Mouse (Mus musculus): ENCODE results near the gene Foxr1. TPM values are rescaled to one million over a fixed set of nuclear protein-coding genes. Genes with fewer than 3 reads are reported as not detected.
"Not testable (repeated sequence)": the region's sequence is repeated elsewhere in the genome, so short reads cannot be mapped to it uniquely, and the experiment has no call there.

Foxr1 gene
- total RNA-seq, 2 experiments from 2014 or later = not detected

DNA sequence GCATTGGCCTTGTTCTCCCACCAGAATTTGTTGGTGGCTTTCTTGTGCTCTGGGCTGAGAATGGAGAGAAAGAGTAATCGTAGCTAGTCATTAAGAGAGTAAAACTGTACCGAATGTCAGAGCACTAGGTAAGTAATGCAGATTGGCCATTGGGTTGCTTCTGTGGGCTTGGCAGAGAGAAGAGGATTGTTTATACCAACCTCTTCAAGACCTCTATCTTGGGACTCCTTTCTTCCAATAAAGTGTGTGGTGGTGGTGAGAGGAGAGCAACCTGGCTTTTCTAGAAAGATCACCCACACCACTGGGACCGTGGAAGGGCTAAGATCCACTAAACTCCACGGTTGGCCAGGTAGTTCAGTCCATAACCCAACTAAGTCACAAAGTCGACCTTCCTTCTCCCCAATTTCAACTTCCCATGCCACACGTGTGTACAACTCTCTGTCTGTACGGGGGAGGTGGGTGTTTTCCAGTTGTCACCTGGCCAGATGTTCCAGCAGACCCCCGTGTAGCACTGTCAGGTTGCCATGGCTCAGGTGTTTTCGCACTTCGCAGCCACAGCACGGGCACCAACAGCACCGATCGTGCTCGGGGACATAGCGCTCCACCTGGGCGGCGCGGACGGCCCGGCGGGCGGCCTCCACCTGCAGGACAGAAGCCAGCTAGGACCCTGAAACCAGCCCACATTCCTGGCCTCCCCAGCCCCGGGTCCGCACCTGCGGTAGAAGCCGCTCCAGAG is 23.6 kb downstream of the Foxr1 start:
- DNase-seq (ENCODE audit: low spot score in 2 of 2) = no peak

DNA sequence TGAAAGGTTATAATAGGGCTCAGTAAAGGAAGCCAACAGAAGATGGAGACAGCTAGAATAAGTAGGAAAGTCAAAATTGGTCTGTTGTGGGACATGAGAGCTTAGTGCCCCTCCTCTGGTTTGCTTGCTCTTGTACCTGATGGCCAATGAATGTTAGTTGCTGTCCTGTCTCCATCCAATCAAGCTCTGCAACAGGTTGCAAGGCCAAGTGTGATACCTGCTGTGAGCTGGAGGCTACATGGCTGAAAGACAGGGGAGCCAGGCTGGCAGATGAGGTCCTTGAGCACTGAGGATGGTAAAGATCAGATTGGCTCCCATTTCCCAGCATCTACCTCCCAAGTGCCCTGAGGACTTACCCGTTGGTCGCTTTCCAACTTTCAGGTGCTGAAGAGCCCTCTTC is 28.2 kb downstream of the Foxr1 start:
- DNase-seq (ENCODE audit: low spot score in 2 of 2) = no peak

DNA sequence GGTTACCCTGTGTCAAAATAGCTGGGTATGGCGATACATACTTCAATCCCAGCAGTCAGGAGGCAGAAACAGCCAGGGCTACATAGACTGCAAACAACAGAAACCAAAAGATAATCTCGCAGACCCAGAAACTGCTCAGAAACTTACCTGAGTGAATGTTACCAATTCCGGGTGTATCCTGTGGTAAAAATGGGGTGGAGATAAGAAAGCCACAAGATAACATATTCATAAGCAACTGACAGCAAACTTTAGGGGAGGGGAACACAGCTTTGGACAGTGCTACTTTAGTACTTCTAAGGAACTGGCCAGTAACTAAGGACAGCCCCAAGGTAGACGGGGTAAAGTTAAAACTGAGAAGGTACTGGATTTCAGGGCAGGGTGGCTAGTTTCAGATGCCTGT is 28.6 kb downstream of the Foxr1 start:
- DNase-seq (ENCODE audit: low spot score in 2 of 2) = no peak

DNA sequence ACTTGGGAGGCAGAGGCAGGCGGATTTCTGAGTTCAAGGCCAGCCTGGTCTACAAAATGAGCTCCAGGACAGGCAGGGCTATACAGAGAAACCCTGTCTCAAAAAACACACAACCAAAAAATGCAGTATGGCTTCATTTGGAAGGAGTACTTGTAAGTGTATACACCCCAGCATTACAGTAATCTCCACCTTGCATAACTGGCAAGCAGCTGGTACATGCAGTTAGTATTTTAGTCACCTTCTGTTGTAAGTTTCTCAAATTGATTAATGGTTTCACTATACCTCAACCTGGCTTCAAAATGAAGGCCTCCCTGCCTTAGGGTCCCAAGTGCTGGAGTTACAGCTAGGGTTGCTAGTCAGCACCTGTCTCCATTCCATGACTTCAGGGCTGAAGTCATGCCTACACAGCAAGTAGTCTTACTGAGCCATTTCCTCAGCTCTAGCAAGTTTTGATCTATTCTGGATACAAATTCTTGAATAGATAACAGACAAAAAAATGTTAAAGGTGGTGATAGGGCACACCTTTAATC is 29.3 kb downstream of the Foxr1 start:
- DNase-seq (ENCODE audit: low spot score in 2 of 2) = no peak

DNA sequence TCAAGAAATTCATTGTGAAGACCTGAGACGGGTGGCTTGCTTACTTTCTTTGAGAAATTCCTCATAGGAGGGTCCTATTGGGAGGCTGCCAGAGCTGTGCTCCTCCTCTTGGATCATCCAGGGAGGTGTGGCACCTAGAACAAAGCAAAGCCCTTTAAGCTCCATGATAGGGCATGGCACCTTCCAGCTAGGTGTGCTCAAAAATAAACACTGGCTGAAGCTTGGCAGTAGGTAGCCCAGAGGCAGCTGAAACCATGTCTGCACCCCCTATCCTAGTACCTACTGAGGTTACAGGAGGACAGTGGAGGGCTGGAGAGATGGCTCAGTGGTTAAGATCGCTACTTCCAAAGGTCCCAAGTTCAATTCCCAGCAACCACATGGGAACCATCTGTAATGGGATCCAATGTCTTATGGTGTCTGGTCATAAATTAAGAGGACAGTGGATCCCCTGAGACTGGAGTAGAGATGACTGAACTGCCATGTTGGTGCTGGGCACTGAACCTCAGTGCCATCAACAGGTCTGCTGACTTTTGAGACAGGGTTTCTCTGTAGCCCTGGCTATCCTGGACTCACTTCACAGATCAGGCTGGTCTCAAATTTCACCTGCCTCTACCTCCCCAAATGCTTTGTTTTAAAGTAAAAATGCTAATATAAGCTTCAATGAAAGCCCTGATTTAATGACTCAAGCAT is 30.1 kb downstream of the Foxr1 start:
- DNase-seq (ENCODE audit: low spot score in 2 of 2) = no peak

DNA sequence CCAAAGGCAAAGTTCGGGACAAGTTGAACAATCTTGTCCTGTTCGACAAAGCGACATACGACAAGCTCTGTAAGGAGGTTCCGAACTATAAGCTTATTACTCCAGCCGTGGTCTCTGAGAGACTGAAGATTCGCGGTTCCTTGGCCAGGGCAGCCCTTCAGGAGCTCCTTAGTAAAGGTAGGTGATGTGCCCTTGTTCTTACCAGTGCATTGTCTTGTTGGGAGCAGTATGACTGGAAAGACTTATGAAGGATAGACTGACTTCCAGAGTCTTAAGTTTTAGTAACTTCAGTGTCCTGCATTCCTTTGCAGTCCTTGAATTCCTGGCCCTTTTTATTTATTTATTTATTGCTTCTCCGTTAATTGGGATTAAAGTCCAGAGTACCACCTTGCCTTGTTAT is 32.2 kb downstream of the Foxr1 start:
- not testable (repeated sequence) for DNase-seq (ENCODE audit: low spot score in 2 of 2)

DNA sequence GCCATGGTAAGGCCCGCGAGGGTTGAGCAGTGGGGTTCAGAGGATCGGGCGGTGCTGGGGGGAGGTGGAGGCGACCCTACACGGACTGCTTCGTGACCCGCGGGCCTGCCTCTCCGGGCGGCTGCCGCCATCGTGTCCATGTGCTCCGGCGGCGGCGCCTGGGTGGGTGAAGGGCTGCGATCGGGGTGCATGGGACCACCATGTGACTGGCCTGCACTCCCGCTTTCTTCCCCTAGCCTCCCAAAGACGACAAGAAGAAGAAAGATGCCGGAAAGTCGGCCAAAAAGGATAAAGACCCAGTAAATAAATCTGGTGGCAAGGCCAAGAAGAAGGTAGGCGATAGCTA is 33.2 kb downstream of the Foxr1 start:
- no peak for DNase-seq (ENCODE audit: low spot score in 2 of 2)

DNA sequence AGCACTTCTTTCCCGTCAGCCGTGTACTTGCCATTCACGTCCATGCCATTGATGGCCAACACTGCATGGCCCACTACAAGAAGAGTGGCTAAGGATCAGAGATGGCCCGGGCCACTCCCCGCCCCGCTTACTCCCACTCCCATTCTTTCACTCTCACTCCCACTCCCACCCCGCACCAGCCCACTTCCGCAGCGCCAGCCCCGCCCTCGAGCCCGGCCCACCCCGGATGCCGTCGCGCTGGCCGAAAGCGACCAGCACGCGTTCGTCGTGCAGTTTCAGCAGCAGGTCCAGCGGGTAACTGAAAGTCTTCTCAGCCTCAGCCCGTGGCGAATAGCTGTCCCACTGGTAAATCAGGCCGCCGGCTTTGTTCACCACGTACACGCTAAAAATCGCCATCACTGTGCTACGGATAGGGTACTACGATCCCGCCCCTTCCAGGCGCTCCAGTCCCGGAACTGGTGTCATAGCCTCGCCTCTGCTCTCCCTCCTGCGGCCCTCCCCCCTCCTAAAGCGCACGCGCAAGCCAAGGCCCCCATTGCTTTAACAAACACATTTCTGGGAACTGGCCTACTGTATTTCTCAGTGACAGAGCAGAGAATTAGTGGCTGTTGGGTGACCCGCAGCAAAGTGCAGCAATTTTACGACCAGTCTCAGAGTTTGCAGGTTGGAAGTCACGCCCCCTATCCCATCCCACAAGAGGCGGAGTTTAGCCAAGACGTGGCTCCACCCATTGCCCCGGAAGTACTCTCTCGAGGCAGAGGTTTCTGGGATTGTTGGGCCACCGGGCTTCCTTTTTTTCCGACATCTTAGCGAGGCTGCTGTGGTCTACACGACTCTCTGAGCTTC is 33.8 kb downstream of the Foxr1 start, which contains the start of the genes Rps25 and Trappc4:
TSS of gene Rps25 (plus strand) at position 234 of the 846 bp plus-strand sequence.
TSS of gene Trappc4 (minus strand) at position 695 of the 846 bp plus-strand sequence.
- peak; percentile 94 to 95 for DNase-seq (ENCODE audit: low spot score in 2 of 2)

DNA sequence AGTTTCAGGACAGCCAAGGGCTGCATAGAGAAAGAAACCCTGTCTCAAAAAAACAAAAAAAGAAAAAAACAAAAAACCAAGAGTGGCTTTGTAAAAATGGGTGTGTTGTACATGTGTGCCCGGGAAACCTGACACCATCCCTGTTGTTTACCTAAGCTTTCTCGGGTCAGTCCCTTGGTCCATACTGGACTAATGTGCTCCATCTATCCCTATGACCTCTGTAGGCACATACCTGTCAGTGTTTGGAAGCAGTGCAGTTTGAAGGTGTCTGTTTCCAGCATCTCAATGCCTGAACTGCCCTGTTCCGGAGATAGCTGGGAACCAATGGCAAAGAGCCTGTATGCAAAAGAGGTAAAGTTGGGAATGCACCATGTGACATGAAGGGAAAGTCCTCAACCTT is 35.9 kb downstream of the Foxr1 start:
- no peak for DNase-seq (ENCODE audit: low spot score in 2 of 2)

DNA sequence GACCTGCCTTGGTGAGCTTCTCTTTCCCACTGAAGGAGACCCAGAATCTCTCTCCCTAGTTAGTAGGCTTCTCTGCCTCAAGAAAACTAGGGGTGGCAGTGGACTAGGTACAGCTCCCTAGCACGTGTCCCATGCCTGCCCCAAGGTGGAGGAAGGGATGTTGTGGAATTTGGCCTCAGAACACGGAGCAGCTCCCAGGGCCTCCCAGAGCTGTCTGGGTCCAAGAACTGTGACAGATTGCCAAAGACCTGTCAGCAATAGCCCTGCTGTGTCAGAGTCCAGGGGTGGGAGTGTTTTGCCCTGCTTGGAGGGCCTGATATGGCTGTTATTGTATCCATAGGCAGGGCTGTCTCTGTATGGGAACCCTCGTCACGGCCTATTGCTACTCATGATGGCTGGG is 39.9 kb downstream of the Foxr1 start:
- DNase-seq (ENCODE audit: low spot score in 2 of 2) = no peak

DNA sequence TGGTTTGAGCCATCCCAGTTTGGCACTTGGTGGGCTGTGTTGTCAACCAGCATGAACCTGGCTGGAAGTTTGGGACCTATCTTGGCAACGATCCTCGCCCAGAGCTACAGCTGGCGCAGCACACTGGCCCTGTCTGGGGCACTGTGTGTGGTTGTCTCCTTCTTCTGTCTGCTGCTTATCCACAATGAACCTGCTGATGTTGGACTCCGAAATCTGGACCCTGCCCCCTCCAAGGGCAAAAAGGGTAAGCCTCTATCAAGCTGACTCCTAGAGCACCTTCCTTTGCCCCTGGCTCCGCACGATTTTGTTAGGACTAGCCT is 41.2 kb downstream of the Foxr1 start:
- no peak for DNase-seq (ENCODE audit: low spot score in 2 of 2)

DNA sequence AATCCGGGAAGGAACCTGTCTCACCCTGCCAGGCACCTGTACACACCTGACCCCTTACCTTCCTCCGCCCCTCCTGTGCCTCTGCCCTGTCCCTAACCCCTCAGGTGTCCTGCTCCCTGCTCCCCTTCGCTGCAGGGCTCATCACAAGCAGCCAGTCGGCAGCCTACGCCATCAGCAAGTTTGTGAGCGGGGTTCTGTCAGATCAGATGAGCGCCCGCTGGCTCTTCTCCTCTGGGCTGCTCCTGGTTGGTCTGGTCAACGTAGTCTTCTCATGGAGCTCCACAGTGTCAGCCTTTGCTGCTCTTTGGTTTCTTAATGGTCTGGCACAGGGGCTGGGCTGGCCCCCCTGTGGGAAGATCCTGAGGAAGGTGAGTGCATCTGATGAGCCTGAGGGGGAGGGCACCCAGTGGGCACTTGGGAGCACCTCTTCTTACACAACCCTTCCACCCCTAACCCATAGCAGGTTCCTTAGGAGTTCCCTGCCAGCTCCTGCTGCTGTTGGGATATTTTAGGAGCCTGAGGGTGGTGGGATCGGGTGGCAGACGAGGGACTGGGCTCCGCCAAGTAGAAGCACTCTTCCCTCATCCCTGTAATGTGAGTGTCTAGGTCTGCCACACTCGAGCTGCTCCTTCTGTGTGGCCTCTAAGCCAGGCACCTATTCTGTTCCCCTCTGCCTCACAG is 41.7 kb downstream of the Foxr1 start:
- DNase-seq (ENCODE audit: low spot score in 2 of 2) = no peak

DNA sequence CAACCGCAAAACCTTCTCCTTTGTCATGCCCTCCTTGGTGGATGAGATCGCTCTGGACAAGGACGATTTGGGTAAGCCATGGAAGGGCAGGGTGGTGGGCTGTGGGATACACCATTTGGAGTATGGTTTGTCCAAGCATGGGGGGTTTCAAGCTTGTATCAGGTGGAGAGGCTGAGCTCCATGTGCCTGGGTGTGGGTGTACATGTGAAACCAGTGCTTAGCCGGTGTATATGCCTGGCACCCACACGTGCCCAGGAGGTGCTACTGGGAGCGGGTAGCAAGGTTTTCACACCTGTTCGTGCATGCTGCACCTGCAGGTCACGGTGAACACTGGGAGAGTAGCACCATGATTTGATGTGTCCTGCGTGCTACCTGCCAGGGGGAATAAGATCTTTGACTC is 42.4 kb downstream of the Foxr1 start:
- DNase-seq (ENCODE audit: low spot score in 2 of 2) = no peak

DNA sequence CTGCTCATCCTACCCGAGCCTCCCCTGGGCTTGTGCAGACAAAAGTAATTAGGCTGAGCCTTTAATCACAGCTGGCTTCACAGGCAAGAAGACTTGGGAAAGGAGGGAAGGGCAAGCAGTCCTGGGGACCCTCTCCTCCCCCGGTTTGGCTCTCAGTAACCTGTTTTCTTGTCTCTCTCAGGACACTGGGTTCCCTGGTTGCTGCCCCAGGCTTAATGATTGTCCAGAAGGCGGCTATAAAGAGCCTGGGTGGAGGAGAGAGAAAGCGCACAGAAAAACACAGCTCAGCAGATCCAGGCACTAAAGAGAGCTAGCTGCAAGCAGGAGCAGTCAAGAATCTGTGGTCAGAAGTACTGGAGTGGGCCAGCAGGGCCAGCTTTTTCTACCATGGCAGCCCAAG is 42.8 kb downstream of the Foxr1 start:
- DNase-seq (ENCODE audit: low spot score in 2 of 2) = no peak

DNA sequence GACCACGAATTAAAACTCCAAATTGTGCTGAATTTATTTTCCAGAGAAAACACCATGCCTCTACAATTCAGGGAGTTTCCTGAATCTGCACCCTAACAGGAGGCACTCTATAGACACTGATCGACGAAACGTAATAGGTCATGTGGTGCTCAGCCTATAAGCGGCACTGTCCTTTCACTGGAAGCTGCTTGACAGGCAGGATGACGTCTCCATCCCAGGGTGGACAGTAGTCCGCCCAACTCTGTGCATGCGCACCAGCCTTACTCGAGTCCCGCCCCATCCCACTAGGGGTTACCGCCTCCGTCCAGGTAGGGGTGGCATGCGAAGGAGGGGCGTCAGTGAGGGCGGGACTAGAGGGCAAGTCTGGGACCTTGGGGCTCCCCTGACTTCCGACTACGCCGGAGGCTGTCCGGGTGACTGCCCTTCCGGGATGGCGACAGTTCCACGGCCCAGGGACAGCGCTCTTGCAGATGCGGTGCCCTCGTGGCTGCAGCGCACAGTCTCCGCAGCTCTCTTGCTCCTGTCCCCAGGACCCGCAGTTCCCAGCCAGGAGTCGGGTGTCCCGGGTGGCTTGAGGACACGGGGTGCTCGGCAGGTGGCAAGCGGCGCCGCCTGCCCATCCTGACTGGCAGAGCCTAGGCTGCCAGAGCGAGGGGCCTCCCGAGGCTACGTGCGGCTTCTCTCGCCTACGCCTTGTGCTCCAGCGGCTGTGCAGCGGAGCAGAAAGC is 44.1 kb downstream of the Foxr1 start, which contains the start of gene Slc37a4:
TSS of gene Slc37a4 (plus strand) at position 169 of the 728 bp plus-strand sequence.
- peak; percentile 86 to 96 for DNase-seq (ENCODE audit: low spot score in 2 of 2)

DNA sequence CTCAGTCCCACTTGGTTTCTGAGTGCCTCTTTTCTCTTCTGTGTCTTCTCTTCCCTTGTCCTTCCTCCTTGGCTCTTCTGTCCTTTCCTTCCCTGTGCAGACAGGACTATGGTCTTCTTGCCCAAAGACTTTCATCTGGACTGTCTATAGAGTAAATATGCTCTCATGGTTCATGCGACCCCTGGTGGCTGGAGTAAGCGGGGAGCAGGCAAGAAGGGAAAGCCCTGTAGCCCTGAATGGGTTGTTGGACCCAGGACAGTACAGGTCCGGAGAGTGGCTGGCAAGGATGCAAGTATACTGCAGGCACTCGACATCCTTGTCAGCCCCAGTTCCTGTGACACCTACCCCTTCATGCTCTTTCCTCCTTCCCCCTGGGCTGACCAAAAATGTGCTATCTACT is 49.5 kb downstream of the Foxr1 start:
- peak in 1 of 2 experiments; percentile 63 for DNase-seq (ENCODE audit: low spot score in 2 of 2)

DNA sequence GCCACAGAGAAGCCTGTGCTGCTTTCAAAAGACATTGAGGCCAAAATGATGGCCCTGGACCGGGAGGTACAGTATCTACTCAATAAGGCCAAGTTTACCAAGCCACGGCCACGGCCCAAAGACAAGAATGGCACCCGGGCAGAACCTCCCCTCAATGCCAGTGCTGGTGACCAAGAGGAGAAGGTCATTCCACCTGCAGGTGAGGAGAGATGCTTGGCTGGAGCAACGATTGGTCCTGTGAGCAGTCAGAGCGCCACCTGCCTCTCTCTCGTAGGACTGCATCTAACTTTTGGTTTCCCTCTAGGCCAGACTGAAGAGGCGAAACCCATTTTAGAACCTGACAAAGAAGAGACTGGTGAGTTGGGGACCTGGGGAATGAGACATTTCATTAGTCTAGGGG is 51.7 kb downstream of the Foxr1 start:
- no peak for DNase-seq (ENCODE audit: low spot score in 2 of 2)

DNA sequence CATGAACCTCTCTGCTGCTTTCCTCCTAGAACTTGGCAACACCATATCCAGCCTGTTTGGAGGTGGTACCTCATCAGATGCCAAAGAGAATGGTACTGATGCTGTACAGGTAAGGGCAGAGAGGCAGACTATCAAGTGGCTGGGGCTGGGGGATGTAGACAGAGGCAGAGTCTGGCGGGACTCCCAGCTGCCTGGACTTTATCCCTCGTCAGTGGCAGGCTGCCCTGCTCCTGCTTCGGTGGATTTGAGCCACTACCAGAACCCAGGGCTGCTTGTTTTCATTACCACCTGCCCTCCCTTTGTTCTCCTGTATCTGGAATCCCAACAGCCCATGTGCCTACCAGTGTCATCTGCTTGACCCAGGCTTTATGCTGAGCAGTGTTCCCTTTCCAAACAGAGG is 53.7 kb downstream of the Foxr1 start:
- no peak for DNase-seq (ENCODE audit: low spot score in 2 of 2)

DNA sequence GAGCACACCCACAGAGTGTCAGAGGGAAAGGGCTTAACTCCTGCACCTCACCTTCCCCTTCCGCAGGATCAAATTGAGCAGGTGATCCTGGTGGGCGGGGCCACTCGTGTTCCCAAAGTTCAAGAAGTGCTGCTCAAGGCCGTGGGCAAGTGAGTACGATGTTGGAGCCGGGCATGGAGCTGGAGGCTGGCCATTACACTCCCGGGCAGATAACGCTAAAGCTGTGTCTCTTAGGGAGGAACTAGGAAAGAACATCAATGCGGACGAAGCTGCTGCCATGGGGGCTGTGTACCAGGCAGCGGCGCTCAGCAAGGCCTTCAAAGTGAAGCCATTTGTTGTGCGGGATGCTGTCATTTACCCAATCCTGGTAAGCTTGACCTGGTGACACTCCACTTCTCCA is 56.3 kb downstream of the Foxr1 start:
- no peak for DNase-seq (ENCODE audit: low spot score in 2 of 2)

Measured in layer of hippocampus, postnatal 14 days (tissue).